ENCODE assay signal across 29 mouse cellular contexts in the genomic region with DNA sequence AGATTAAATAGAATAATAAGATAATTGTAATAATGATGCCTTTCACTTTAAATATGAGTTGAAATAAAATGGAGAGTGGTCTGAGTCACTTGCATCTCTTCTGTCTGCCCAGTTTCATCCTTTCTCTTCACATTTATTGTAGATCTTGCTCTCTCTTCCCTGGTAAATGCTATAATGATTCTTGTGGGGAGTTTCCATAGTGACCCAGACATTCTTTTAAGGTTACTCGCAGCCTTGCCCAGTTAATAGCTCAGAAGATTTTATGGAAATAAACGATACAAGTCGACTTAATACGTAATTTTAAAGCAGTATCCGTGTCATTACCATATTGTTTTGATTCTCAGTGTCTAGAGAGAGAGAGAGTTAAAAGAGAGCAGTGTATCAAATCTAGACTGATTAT.
A peak's percentile ranks its signal among the peaks of the same experiment; 100 is the strongest.
DNase-seq lines count a peak whose midpoint lies in the region; ATAC-seq and TF ChIP-seq lines count a peak whose summit lies in the region.
"Had no signal": no experiment of that assay in that cellular context is flagged by ENCODE, and none has a peak within 500 bp of the region (broad histone marks: within the 10 kb centered on the region; RNA-seq: fewer than 3 reads in every experiment).

No protein-coding gene starts in this region.

- DNase-seq in forebrain, postnatal 0 days: no peak
- DNase-seq in forebrain, embryonic 11.5 days (ENCODE audit: low spot score): no peak
- no peak for DNase-seq in limb, embryonic 10.5 days (ENCODE audit: low spot score)
- DNase-seq in Muller cell, postnatal 12 days (ENCODE audit: inconsistent ontology term): peak; percentile 59
- DNase-seq in urinary bladder, postnatal 14 days (ENCODE audit: low spot score): no peak
- DNase-seq in heart, postnatal 10 days: no peak
- DNase-seq: adrenal gland, postnatal 25 days; cerebellum, adult 11-12 months; cerebellum, adult 9-11 months; embryo, embryonic 11 days; gastrocnemius, postnatal 10 days; heart, postnatal 14 days; kidney, adult 8-10 months; kidney, postnatal 10 days; right cerebral cortex, postnatal 4 days; thymus, adult 2 months; thymus, postnatal 36 days had no signal

- no peaks in the 10 kb centered on the region for H3K27me3 ChIP-seq in forebrain, postnatal 0 days (ENCODE audit: insufficient read depth, low read length)
- no peaks in the 10 kb centered on the region for H3K27me3 ChIP-seq in forebrain, embryonic 11.5 days (ENCODE audit: control insufficient read depth, insufficient read depth, low read length)
- no peaks in the 10 kb centered on the region for H3K27me3 ChIP-seq in limb, embryonic 15.5 days
- no peaks in the 10 kb centered on the region for H3K27me3 ChIP-seq in limb, embryonic 10.5 days (ENCODE audit: low read depth, poor library complexity, severe bottlenecking)
- H3K27me3 ChIP-seq in midbrain, embryonic 16.5 days (ENCODE audit: control insufficient read depth, insufficient read depth, low read depth, low read length): no peaks in the 10 kb centered on the region
- H3K27me3 ChIP-seq: CH12.LX; embryonic facial prominence, embryonic 12.5 days; heart, embryonic 13.5 days; limb, embryonic 12.5 days; lung, embryonic 15.5 days; midbrain, embryonic 12.5 days; neural tube, embryonic 13.5 days; Patski had no signal

- no peak overlapping the region for H3K9ac ChIP-seq in forebrain, postnatal 0 days
- no peak overlapping the region for H3K9ac ChIP-seq in forebrain, embryonic 11.5 days (ENCODE audit: low read length)
- no peak overlapping the region for H3K9ac ChIP-seq in limb, embryonic 15.5 days
- H3K9ac ChIP-seq in midbrain, embryonic 16.5 days (ENCODE audit: low read depth, low read length): no peak overlapping the region
- H3K9ac ChIP-seq: embryonic facial prominence, embryonic 12.5 days; heart, embryonic 13.5 days; limb, embryonic 12.5 days; lung, embryonic 15.5 days; midbrain, embryonic 12.5 days; neural tube, embryonic 13.5 days had no signal

- no peak for ATAC-seq in forebrain, postnatal 0 days
- no peak for ATAC-seq in forebrain, embryonic 11.5 days (replicated peaks; ENCODE audit: low FRiP score)
- no peak for ATAC-seq in limb, embryonic 15.5 days (ENCODE audit: insufficient number of reproducible peaks, low FRiP score, low TSS enrichment, low read depth)
- no peak for ATAC-seq in midbrain, embryonic 16.5 days
- ATAC-seq: intestine, embryonic 16.5 days; Patski had no signal

- H3K4me3 ChIP-seq in forebrain, postnatal 0 days (ENCODE audit: low read depth, low read length): no peak overlapping the region
- H3K4me3 ChIP-seq in forebrain, embryonic 11.5 days (ENCODE audit: low read depth, low read length): no peak overlapping the region
- H3K4me3 ChIP-seq in limb, embryonic 15.5 days: no peak overlapping the region
- H3K4me3 ChIP-seq in limb, embryonic 10.5 days: no peak overlapping the region
- no peak overlapping the region for H3K4me3 ChIP-seq in midbrain, embryonic 16.5 days (ENCODE audit: low read depth, low read length)
- H3K4me3 ChIP-seq: embryonic facial prominence, embryonic 12.5 days; heart, embryonic 13.5 days; limb, embryonic 12.5 days; lung, embryonic 15.5 days; midbrain, embryonic 12.5 days; neural tube, embryonic 13.5 days had no signal

- peak overlapping the region; percentile 71 for H3K27ac ChIP-seq in forebrain, postnatal 0 days (ENCODE audit: low read depth, low read length)
- no peak overlapping the region for H3K27ac ChIP-seq in forebrain, embryonic 11.5 days (ENCODE audit: low read depth, low read length)
- H3K27ac ChIP-seq in limb, embryonic 15.5 days: 0 out of 2 replicates have a peak overlapping the region, but pooled peaks have one; percentile 38
- no peak overlapping the region for H3K27ac ChIP-seq in limb, embryonic 10.5 days
- peak overlapping the region; percentile 74; the same call in 1 of the 2 replicates for H3K27ac ChIP-seq in midbrain, embryonic 16.5 days (ENCODE audit: low read length)
- H3K27ac ChIP-seq: embryonic facial prominence, embryonic 12.5 days; heart, embryonic 13.5 days; limb, embryonic 12.5 days; lung, embryonic 15.5 days had no signal

- 24% methylated on average over 5 of the region's 5 CpGs for WGBS in forebrain, postnatal 0 days
- 71% methylated on average over 5 of the region's 5 CpGs for WGBS in forebrain, embryonic 11.5 days
- 43% methylated on average over 5 of the region's 5 CpGs for WGBS in limb, embryonic 15.5 days
- 90% methylated on average over 5 of the region's 5 CpGs for WGBS in limb, embryonic 10.5 days
- 45% methylated on average over 5 of the region's 5 CpGs for WGBS in midbrain, embryonic 16.5 days

- H3K9me3 ChIP-seq in forebrain, postnatal 0 days (ENCODE audit: low read length): no peaks in the 10 kb centered on the region
- H3K9me3 ChIP-seq in forebrain, embryonic 11.5 days (ENCODE audit: control insufficient read depth, low read length): no peaks in the 10 kb centered on the region
- H3K9me3 ChIP-seq in limb, embryonic 15.5 days: no peaks in the 10 kb centered on the region
- H3K9me3 ChIP-seq in limb, embryonic 10.5 days (replicated peaks): no peaks in the 10 kb centered on the region
- no peaks in the 10 kb centered on the region for H3K9me3 ChIP-seq in midbrain, embryonic 16.5 days (replicated peaks; ENCODE audit: control insufficient read depth, low read length, poor library complexity, severe bottlenecking)
- H3K9me3 ChIP-seq: embryonic facial prominence, embryonic 12.5 days; heart, embryonic 13.5 days; limb, embryonic 12.5 days; lung, embryonic 15.5 days; midbrain, embryonic 12.5 days; neural tube, embryonic 13.5 days had no signal

- no peak for TF ChIP-seq CTCF in forebrain, postnatal 0 days (IDR thresholded peaks at IDR 0.05; ENCODE audit: low read depth)

- H3K4me1 ChIP-seq in forebrain, postnatal 0 days (ENCODE audit: insufficient read depth): peaks cover 16% of the 10 kb centered on the region
- H3K4me1 ChIP-seq in forebrain, embryonic 11.5 days (replicated peaks; ENCODE audit: control insufficient read depth, insufficient read depth, low read length): no peaks in the 10 kb centered on the region; the same call in 1 of the 2 replicates
- H3K4me1 ChIP-seq in limb, embryonic 15.5 days: peaks cover 22% of the 10 kb centered on the region
- H3K4me1 ChIP-seq in limb, embryonic 10.5 days: peaks cover 7% of the 10 kb centered on the region
- H3K4me1 ChIP-seq in midbrain, embryonic 16.5 days (ENCODE audit: control insufficient read depth, insufficient read depth, low read length): peaks cover 24% of the 10 kb centered on the region

- intact Hi-C loops in heart, postnatal 10 days (cut with DNase I): no loop called here

- H3K36me3 ChIP-seq in forebrain, postnatal 0 days (ENCODE audit: insufficient read depth): no peaks in the 10 kb centered on the region
- no peaks in the 10 kb centered on the region for H3K36me3 ChIP-seq in forebrain, embryonic 11.5 days (ENCODE audit: control insufficient read depth, insufficient read depth, low read length)
- H3K36me3 ChIP-seq in limb, embryonic 15.5 days: peaks cover 11% of the 10 kb centered on the region; the same call in 1 of the 2 replicates
- H3K36me3 ChIP-seq in limb, embryonic 10.5 days: no peaks in the 10 kb centered on the region; the same call in 1 of the 2 replicates
- no peaks in the 10 kb centered on the region for H3K36me3 ChIP-seq in midbrain, embryonic 16.5 days (ENCODE audit: control insufficient read depth, insufficient read depth, low read length)
- H3K36me3 ChIP-seq: embryonic facial prominence, embryonic 12.5 days; lung, embryonic 15.5 days; midbrain, embryonic 12.5 days; neural tube, embryonic 13.5 days had no signal

- H3K4me2 ChIP-seq in forebrain, postnatal 0 days (ENCODE audit: low read depth): no peak overlapping the region
- no peak overlapping the region for H3K4me2 ChIP-seq in forebrain, embryonic 11.5 days (ENCODE audit: low read depth, low read length, severe bottlenecking)
- no peak overlapping the region for H3K4me2 ChIP-seq in limb, embryonic 15.5 days
- no peak overlapping the region for H3K4me2 ChIP-seq in midbrain, embryonic 16.5 days (ENCODE audit: low read length)
- H3K4me2 ChIP-seq: embryonic facial prominence, embryonic 12.5 days; heart, embryonic 13.5 days; limb, embryonic 12.5 days; liver, embryonic 11.5 days; lung, embryonic 15.5 days; midbrain, embryonic 12.5 days; neural tube, embryonic 13.5 days had no signal

Comparison
In these comparisons a context has a peak if more than half of its experiments do, and no peak if none do; other contexts are left out.
1. H3K27ac ChIP-seq: peak in forebrain, postnatal 0 days (single experiment), limb, embryonic 15.5 days (single experiment) and midbrain, embryonic 16.5 days (single experiment); none in forebrain, embryonic 11.5 days (single experiment) and limb, embryonic 10.5 days (single experiment).